Mouse (Mus musculus) myocyte (in vitro differentiated cells): Measurements from ENCODE around the gene Oit1.

Experiments
- CEBPB ChIP-seq: IDR thresholded peaks from 2 replicates; pipeline ENCODE4 v1.6.1; 2011; ENCODE audit warnings: mild to moderate bottlenecking, moderate library complexity; ENCODE audit not compliant: poor library complexity, insufficient read depth, severe bottlenecking
- E2F4 ChIP-seq: IDR thresholded peaks from one replicate; pipeline ENCODE4 v1.6.1; 2011; ENCODE audit warnings: mild to moderate bottlenecking, control low read depth, moderate library complexity; ENCODE audit not compliant: insufficient read depth
- MAX ChIP-seq: IDR thresholded peaks from one replicate; pipeline ENCODE4 v1.6.1; 2011; ENCODE audit warnings: low read depth, mild to moderate bottlenecking, control low read depth
- POLR2A ChIP-seq: IDR thresholded peaks from one replicate; pipeline ENCODE4 v1.6.1; 2011; ENCODE audit warnings: low read depth, mild to moderate bottlenecking, control low read depth, moderate library complexity; ENCODE audit not compliant: insufficient read length
- POLR2AphosphoS2 ChIP-seq: IDR thresholded peaks from one replicate; pipeline ENCODE4 v1.6.1; 2011; ENCODE audit warnings: low read depth, control low read depth; ENCODE audit not compliant: insufficient read length

- no peak for TF ChIP-seq POLR2A
- no peak for TF ChIP-seq CEBPB
- no peak for TF ChIP-seq POLR2AphosphoS2
- no peak for TF ChIP-seq MAX
- TF ChIP-seq E2F4 = no peak
Observed at GRCm38 (mm10) chr14:8330390-8330789, 48.2 kb downstream of the Oit1 start.
